ENCODE assay signal across 9 mouse cellular contexts in the genomic region with DNA sequence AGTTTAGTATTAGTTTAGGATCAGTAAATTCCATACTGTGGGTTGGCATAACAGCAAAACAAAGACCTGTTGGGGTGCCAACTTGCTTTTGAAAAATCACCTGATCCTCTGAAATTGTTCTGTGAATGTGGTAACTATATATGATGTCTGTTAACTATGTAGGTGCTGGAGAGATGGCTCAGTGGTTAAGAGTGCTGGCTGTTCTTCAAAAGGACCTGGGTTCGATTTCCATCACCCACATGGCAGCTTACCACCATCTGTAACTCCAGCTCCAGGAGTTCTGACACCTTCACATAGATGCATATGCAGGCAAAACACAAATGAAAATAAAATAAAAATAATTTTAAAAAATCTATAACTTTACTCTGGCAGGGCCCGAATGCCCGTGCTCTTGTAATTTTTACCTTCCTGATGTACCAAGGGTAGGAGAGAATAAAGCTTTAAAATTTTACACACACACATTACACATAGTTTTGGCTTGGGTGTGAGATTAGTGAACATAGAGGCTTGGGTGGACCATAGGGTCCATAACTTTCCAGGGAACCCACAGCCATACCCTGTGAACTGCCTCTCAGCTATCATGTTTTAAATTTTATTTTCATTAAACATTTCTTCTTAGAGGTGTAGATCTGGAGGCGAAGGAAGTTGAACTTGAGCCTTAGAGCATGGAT. TPM values are rescaled to one million over a fixed set of nuclear protein-coding genes. Genes with fewer than 3 reads are reported as not detected.
DNase-seq lines count a peak whose midpoint lies in the region; ATAC-seq and TF ChIP-seq lines count a peak whose summit lies in the region.
"Had no signal": no experiment of that assay in that cellular context is flagged by ENCODE, and none has a peak within 500 bp of the region (broad histone marks: within the 10 kb centered on the region; RNA-seq: fewer than 3 reads in every experiment).

No protein-coding gene starts in this region.

- no peaks in the 10 kb centered on the region for H3K9me3 ChIP-seq in heart, embryonic 15.5 days (replicated peaks)
- H3K9me3 ChIP-seq in heart, embryonic 11.5 days (replicated peaks; ENCODE audit: control insufficient read depth, low read length): no peaks in the 10 kb centered on the region
- H3K9me3 ChIP-seq in stomach, embryonic 14.5 days (ENCODE audit: control insufficient read depth, low read depth, low read length): no peaks in the 10 kb centered on the region
- H3K9me3 ChIP-seq in stomach, postnatal 0 days (ENCODE audit: control insufficient read depth, low read length): no peaks in the 10 kb centered on the region
- no peaks in the 10 kb centered on the region for H3K9me3 ChIP-seq in liver, embryonic 14.5 days (ENCODE audit: control insufficient read depth, low read length)

- H3K4me2 ChIP-seq in heart, embryonic 15.5 days: no peak overlapping the region
- no peak overlapping the region; the same call in 1 of the 2 replicates for H3K4me2 ChIP-seq in heart, embryonic 11.5 days
- H3K4me2 ChIP-seq in stomach, embryonic 14.5 days (replicated peaks; ENCODE audit: low read depth, low read length): peak overlapping the region; percentile 80
- no peak overlapping the region for H3K4me2 ChIP-seq in stomach, postnatal 0 days (replicated peaks; ENCODE audit: low read depth)
- peak overlapping the region; percentile 83 for H3K4me2 ChIP-seq in liver, embryonic 14.5 days (ENCODE audit: low read depth)

- peaks cover 19% of the 10 kb centered on the region for H3K4me1 ChIP-seq in heart, embryonic 15.5 days (replicated peaks)
- H3K4me1 ChIP-seq in heart, embryonic 11.5 days (ENCODE audit: control insufficient read depth, insufficient read depth, low read length): peaks cover 7% of the 10 kb centered on the region
- peaks cover 9% of the 10 kb centered on the region; the same call in 1 of the 2 replicates for H3K4me1 ChIP-seq in stomach, embryonic 14.5 days (ENCODE audit: control insufficient read depth, insufficient read depth, low read length)
- peaks cover 6% of the 10 kb centered on the region for H3K4me1 ChIP-seq in stomach, postnatal 0 days (replicated peaks; ENCODE audit: control insufficient read depth, insufficient read depth)
- peaks cover 11% of the 10 kb centered on the region in 2 experiments for H3K4me1 ChIP-seq in liver, embryonic 14.5 days (replicated peaks; ENCODE audit: control insufficient read depth in 2 of 2, insufficient read depth in 2 of 2, low read length in 1 of 2)

- TF ChIP-seq CTCF in stomach, postnatal 0 days (IDR thresholded peaks at IDR 0.05; ENCODE audit: low read depth): no peak
- TF ChIP-seq CTCF in liver, embryonic 14.5 days (IDR thresholded peaks at IDR 0.05; ENCODE audit: low read depth): no peak

- H3K9ac ChIP-seq in heart, embryonic 15.5 days: no peak overlapping the region
- H3K9ac ChIP-seq in heart, embryonic 11.5 days (ENCODE audit: low read depth, low read length): no peak overlapping the region
- no peak overlapping the region for H3K9ac ChIP-seq in stomach, embryonic 14.5 days (replicated peaks; ENCODE audit: low read depth, low read length)
- H3K9ac ChIP-seq in stomach, postnatal 0 days (ENCODE audit: low read length): no peak overlapping the region
- no peak overlapping the region for H3K9ac ChIP-seq in liver, embryonic 14.5 days (replicated peaks)

- H3K4me3 ChIP-seq in heart, embryonic 15.5 days: 0 out of 2 replicates have a peak overlapping the region, but pooled peaks have one; percentile 92
- H3K4me3 ChIP-seq in heart, embryonic 11.5 days (ENCODE audit: low read depth, low read length): no peak overlapping the region
- H3K4me3 ChIP-seq in stomach, embryonic 14.5 days (ENCODE audit: low read depth, low read length): no peak overlapping the region
- H3K4me3 ChIP-seq in stomach, postnatal 0 days (ENCODE audit: low read depth, low read length): no peak overlapping the region
- peak overlapping the region in 1 of 2 experiments; percentile 88; a peak in 1 of 4 replicates for H3K4me3 ChIP-seq in liver, embryonic 14.5 days (ENCODE audit: insufficient read depth in 1 of 2, low read depth in 2 of 2, low read length in 2 of 2)

- H3K36me3 ChIP-seq in heart, embryonic 15.5 days: no peaks in the 10 kb centered on the region
- H3K36me3 ChIP-seq in heart, embryonic 11.5 days (ENCODE audit: control insufficient read depth, insufficient read depth, low read length): no peaks in the 10 kb centered on the region
- H3K36me3 ChIP-seq in stomach, embryonic 14.5 days (ENCODE audit: control insufficient read depth, insufficient read depth, low read length): no peaks in the 10 kb centered on the region
- H3K36me3 ChIP-seq in stomach, postnatal 0 days (ENCODE audit: control insufficient read depth, insufficient read depth, low read length): no peaks in the 10 kb centered on the region
- H3K36me3 ChIP-seq in liver, embryonic 14.5 days (replicated peaks; ENCODE audit: control insufficient read depth, insufficient read depth, low read depth): no peaks in the 10 kb centered on the region; the same call in 1 of the 2 replicates

- TF ChIP-seq EP300 in stomach, postnatal 0 days (optimal IDR thresholded peaks at IDR 0.05): no peak
- no peak for TF ChIP-seq EP300 in liver, embryonic 14.5 days (IDR thresholded peaks at IDR 0.05; ENCODE audit: low read depth)

- peak overlapping the region; percentile 99; the same call in 1 of the 2 replicates for H3K27ac ChIP-seq in heart, embryonic 15.5 days
- no peak overlapping the region for H3K27ac ChIP-seq in heart, embryonic 11.5 days (ENCODE audit: low read depth, low read length)
- H3K27ac ChIP-seq in stomach, embryonic 14.5 days (ENCODE audit: low read length): peak overlapping the region; percentile 98; the same call in 1 of the 2 replicates
- H3K27ac ChIP-seq in stomach, postnatal 0 days (replicated peaks): no peak overlapping the region; the same call in 1 of the 2 replicates
- no peak overlapping the region; the same call in 1 of the 2 replicates for H3K27ac ChIP-seq in liver, embryonic 14.5 days

- WGBS in heart, embryonic 15.5 days: 93% methylated on average over 4 of the region's 4 CpGs
- 93% methylated on average over 4 of the region's 4 CpGs for WGBS in heart, embryonic 11.5 days (ENCODE audit: insufficient replicate concordance)
- 93% methylated on average over 4 of the region's 4 CpGs for WGBS in stomach, embryonic 14.5 days
- 95% methylated on average over 4 of the region's 4 CpGs for WGBS in stomach, postnatal 0 days
- WGBS in liver, embryonic 14.5 days (ENCODE audit: insufficient replicate concordance): 84% methylated on average over 4 of the region's 4 CpGs

- DNase-seq in stomach, postnatal 0 days (ENCODE audit: low spot score): no peak
- no peak for DNase-seq in liver, embryonic 14.5 days (ENCODE audit: low read depth in 3 of 3, low spot score in 3 of 3)
- DNase-seq in T-cell, adult 2 months (ENCODE audit: low spot score): no peak
- DNase-seq in adrenal gland, adult 2 months: no peak
- DNase-seq in retina, embryonic 14.5 days (ENCODE audit: low spot score): no peak
- DNase-seq: kidney, postnatal 10 days had no signal

- no peak for ATAC-seq in heart, embryonic 15.5 days (replicated peaks; ENCODE audit: insufficient number of reproducible peaks, insufficient read depth, low FRiP score, low read depth)
- no peak for ATAC-seq in heart, embryonic 11.5 days (replicated peaks; ENCODE audit: insufficient number of reproducible peaks, low FRiP score, low TSS enrichment)
- ATAC-seq in stomach, embryonic 14.5 days (ENCODE audit: insufficient number of reproducible peaks, insufficient read depth, low FRiP score, low read depth): no peak
- ATAC-seq in stomach, postnatal 0 days (ENCODE audit: low FRiP score, low TSS enrichment): no peak
- ATAC-seq in liver, embryonic 14.5 days (ENCODE audit: insufficient read depth): no peak

- H3K27me3 ChIP-seq in heart, embryonic 15.5 days: no peaks in the 10 kb centered on the region
- H3K27me3 ChIP-seq in heart, embryonic 11.5 days (ENCODE audit: control insufficient read depth, insufficient read depth, low read length): no peaks in the 10 kb centered on the region
- H3K27me3 ChIP-seq in stomach, embryonic 14.5 days (ENCODE audit: control insufficient read depth, insufficient read depth, low read length): no peaks in the 10 kb centered on the region
- no peaks in the 10 kb centered on the region for H3K27me3 ChIP-seq in stomach, postnatal 0 days (ENCODE audit: control insufficient read depth, insufficient read depth, low read length)
- H3K27me3 ChIP-seq in liver, embryonic 14.5 days (ENCODE audit: control insufficient read depth, insufficient read depth, low read length): no peaks in the 10 kb centered on the region

RNA-seq across cellular contexts. Expression of a gene that starts 1.4 kb away (rescaled TPM):
- polyA plus RNA-seq in heart, embryonic 15.5 days (2015; fragmentation: Nextera tagmentation; extraction: Ambion mirVana): 44.7 and 68.9 TPM in 2 replicates
- 62.9 and 67.9 TPM in 2 replicates for polyA plus RNA-seq in heart, embryonic 11.5 days (2014; fragmentation: Nextera tagmentation; extraction: Ambion mirVana)
- polyA plus RNA-seq in stomach, embryonic 14.5 days (2014; fragmentation: Nextera tagmentation; extraction: Ambion mirVana): 82.8 and 86.2 TPM in 2 replicates
- polyA plus RNA-seq in stomach, postnatal 0 days (2015; fragmentation: Nextera tagmentation; extraction: Ambion mirVana): 45.7 and 45.9 TPM in 2 replicates
- polyA plus RNA-seq in liver, embryonic 14.5 days (2012; rRNA removed): 33.1 and 36.8 TPM in 2 replicates
- 39.0 and 39.4 TPM in 2 replicates for polyA plus RNA-seq in liver, embryonic 14.5 days (2014; fragmentation: Nextera tagmentation; extraction: Ambion mirVana)
- 10 to 100 TPM; 38.8 to 47.9 TPM for total RNA-seq in adrenal gland, adult 2 months (2021)
- polyA plus RNA-seq in adrenal gland, adult 2 months (2012; rRNA removed): 47.0 and 48.1 TPM in 2 replicates

RNA-seq across cellular contexts. Expression of a gene that starts 24.6 kb away (rescaled TPM):
- polyA plus RNA-seq in heart, embryonic 15.5 days (2015; fragmentation: Nextera tagmentation; extraction: Ambion mirVana): 1.2 and 4.9 TPM in 2 replicates
- polyA plus RNA-seq in heart, embryonic 11.5 days (2014; fragmentation: Nextera tagmentation; extraction: Ambion mirVana): 0.72 and 0.90 TPM in 2 replicates
- 1.1 and 1.3 TPM in 2 replicates for polyA plus RNA-seq in stomach, embryonic 14.5 days (2014; fragmentation: Nextera tagmentation; extraction: Ambion mirVana)
- polyA plus RNA-seq in stomach, postnatal 0 days (2015; fragmentation: Nextera tagmentation; extraction: Ambion mirVana): 0.77 and 0.85 TPM in 2 replicates
- polyA plus RNA-seq in liver, embryonic 14.5 days (2012; rRNA removed): 5.7 and 7.0 TPM in 2 replicates
- polyA plus RNA-seq in liver, embryonic 14.5 days (2014; fragmentation: Nextera tagmentation; extraction: Ambion mirVana): 5.4 and 5.7 TPM in 2 replicates
- total RNA-seq in adrenal gland, adult 2 months (2021): 1 to 10 TPM; 2.1 to 2.6 TPM
- 3.8 and 4.7 TPM in 2 replicates for polyA plus RNA-seq in adrenal gland, adult 2 months (2012; rRNA removed)

Comparison
In these comparisons a context has a peak if more than half of its experiments do, and no peak if none do; other contexts are left out.
1. H3K27ac ChIP-seq: peak in heart, embryonic 15.5 days (single experiment) and stomach, embryonic 14.5 days (single experiment); none in heart, embryonic 11.5 days (single experiment), stomach, postnatal 0 days (single experiment) and liver, embryonic 14.5 days (single experiment).
2. H3K4me2 ChIP-seq: peak in stomach, embryonic 14.5 days (single experiment) and liver, embryonic 14.5 days (single experiment); none in heart, embryonic 15.5 days (single experiment), heart, embryonic 11.5 days (single experiment) and stomach, postnatal 0 days (single experiment).